Mouse (Mus musculus) embryonic facial prominence, embryonic 14.5 days (tissue): Measurements from ENCODE around the gene Cers1. TPM values are rescaled to one million over a fixed set of nuclear protein-coding genes. Genes with fewer than 3 reads are reported as not detected.

Experiments
- ATAC-seq: fragments of 200-750 bp; cut with Nextera tagmentation; 2 replicates; pipeline ENCODE4 v1.8.0; 2017; ENCODE audit warnings: low read depth, moderate number of reproducible peaks, moderate TSS enrichment
- DNase-seq: peaks from one replicate; pipeline ENCODE4 v3.0.0-alpha.2; 2015; ENCODE audit warnings: low spot score
- H3K27ac ChIP-seq: fragments of 300-500 bp; sonication (generic); replicated peaks from 2 replicates; pipeline ENCODE4 v1.5.1; 2014; ENCODE audit warnings: low read depth, mild to moderate bottlenecking, low read length, moderate library complexity
- H3K27me3 ChIP-seq: fragments of 300-500 bp; sonication (generic); replicated peaks from 2 replicates; pipeline ENCODE4 v1.6.1; 2014; ENCODE audit warnings: low read length; ENCODE audit not compliant: control insufficient read depth, insufficient read depth
- H3K36me3 ChIP-seq: fragments of 300-500 bp; sonication (generic); 2 replicates; pipeline ENCODE4 v1.6.1; 2014; ENCODE audit warnings: low read length, mixed read lengths; ENCODE audit not compliant: control insufficient read depth, insufficient read depth
- H3K4me1 ChIP-seq: fragments of 300-500 bp; sonication (generic); 2 replicates; pipeline ENCODE4 v1.6.1; 2014; ENCODE audit warnings: antibody characterized with exemption, low read length; ENCODE audit not compliant: control insufficient read depth, insufficient read depth
- H3K4me2 ChIP-seq: fragments of 300-500 bp; sonication (generic); 2 replicates; pipeline ENCODE4 v1.6.1; 2014; ENCODE audit warnings: low read depth, mild to moderate bottlenecking, low read length, moderate library complexity, mixed read lengths
- H3K4me3 ChIP-seq: fragments of 300-500 bp; sonication (generic); 2 replicates; pipeline ENCODE4 v1.5.1; 2014; ENCODE audit warnings: low read depth, mild to moderate bottlenecking, low read length
- H3K9ac ChIP-seq: fragments of 300-500 bp; sonication (generic); 2 replicates; pipeline ENCODE4 v1.6.1; 2014; ENCODE audit warnings: low read depth, mild to moderate bottlenecking, low read length, moderate library complexity, mixed read lengths
- H3K9me3 ChIP-seq: fragments of 300-500 bp; sonication (generic); 2 replicates; pipeline ENCODE4 v1.6.1; 2016; ENCODE audit warnings: low read length; ENCODE audit not compliant: control insufficient read depth
- WGBS: fragments of 180-500 bp; shearing (Covaris S2); extraction: QIAGEN DNeasy Blood & Tissue Kit; methylation state at CpG from one replicate; pipeline ENCODE4 v1.1.7; 2014; 5-methylcytosine and 5-hydroxymethylcytosine counted together
- polyA plus RNA-seq: library from polyadenylated mRNA; unstranded; fragments of >200 nt; fragmentation: Nextera tagmentation; extraction: Ambion mirVana; gene quantifications from 2 replicates; pipeline ENCODE4 v1.2.1, GENCODE M21; 2014

Cers1 gene
- polyA plus RNA-seq, 1 experiment from 2014 or later, result 10.0 TPM

GRCm38 (mm10) chr8:70327512-70327911 is 11.9 kb downstream of the Cers1 start:
- Histone ChIP-seq H3K9ac (no peak overlapping the region), H3K4me3 (no peak overlapping the region), H3K4me1 (peaks cover 7% of the 10 kb centered on the region), H3K27me3 (no peaks in the 10 kb centered on the region; the same call in 1 of the 2 replicates), H3K27ac (no peak overlapping the region), H3K4me2 (no peak overlapping the region), H3K9me3 (no peaks in the 10 kb centered on the region), H3K36me3 (peaks cover 57% of the 10 kb centered on the region)
- no peak for DNase-seq
- ATAC-seq, result no peak
- WGBS, result 93% methylated on average over 6 of the region's 6 CpGs

- Histone ChIP-seq H3K27ac (no peak within 1 kb of the TSS), H3K4me2 (peak within 1 kb of the TSS; percentile 43), H3K36me3 (peaks cover 62% of the 10 kb centered on the region), H3K4me3 (peak within 1 kb of the TSS; percentile 13; the same call in 1 of the 2 replicates), H3K9ac (peak within 1 kb of the TSS; percentile 17; the same call in 1 of the 2 replicates), H3K4me1 (peaks cover 7% of the 10 kb centered on the region), H3K27me3 (no peaks in the 10 kb centered on the region; the same call in 1 of the 2 replicates), H3K9me3 (no peaks in the 10 kb centered on the region)
- DNase-seq (no peak), ATAC-seq (no peak)
- WGBS, result 35% methylated on average over 13 of the region's 14 CpGs
Measured at GRCm38 (mm10) chr8:70329124-70329834, 13.7 kb downstream of the Cers1 start, which contains the start of gene Gdf1. TSS of gene Gdf1 (plus strand) at chr8:70329817.

- H3K9me3 ChIP-seq, result no peaks in the 10 kb centered on the region
- H3K4me2 ChIP-seq, result peak overlapping the region; percentile 43
- H3K36me3 ChIP-seq, result peaks cover 62% of the 10 kb centered on the region
- H3K27ac ChIP-seq, result no peak overlapping the region
- WGBS, result 12% methylated on average over 42 of the region's 45 CpGs
- DNase-seq (no peak), ATAC-seq (peak; percentile 6)
- peak overlapping the region; percentile 13; the same call in 1 of the 2 replicates for H3K4me3 ChIP-seq
- H3K27me3 ChIP-seq, result no peaks in the 10 kb centered on the region; the same call in 1 of the 2 replicates
- H3K4me1 ChIP-seq, result peaks cover 7% of the 10 kb centered on the region
- H3K9ac ChIP-seq, result peak overlapping the region; percentile 17; the same call in 1 of the 2 replicates
Measured at GRCm38 (mm10) chr8:70329835-70330740, 14.5 kb downstream of the Cers1 start.

GRCm38 (mm10) chr8:70330741-70331364 is 15.3 kb downstream of the Cers1 start:
- ATAC-seq, result peak; percentile 79
- H3K4me1 ChIP-seq, result peaks cover 7% of the 10 kb centered on the region
- no peak overlapping the region for H3K27ac ChIP-seq
- WGBS, result 39% methylated on average over 34 of the region's 53 CpGs
- peaks cover 69% of the 10 kb centered on the region for H3K36me3 ChIP-seq
- H3K4me3 ChIP-seq, result no peak overlapping the region; the same call in 1 of the 2 replicates
- peak; percentile 72 for DNase-seq
- H3K27me3 ChIP-seq, result no peaks in the 10 kb centered on the region; the same call in 1 of the 2 replicates
- H3K9ac ChIP-seq, result peak overlapping the region; percentile 17; the same call in 1 of the 2 replicates
- peak overlapping the region; percentile 43 for H3K4me2 ChIP-seq
- no peaks in the 10 kb centered on the region for H3K9me3 ChIP-seq

- peaks cover 7% of the 10 kb centered on the region for H3K4me1 ChIP-seq
- no peak overlapping the region for H3K4me2 ChIP-seq
- no peaks in the 10 kb centered on the region; the same call in 1 of the 2 replicates for H3K27me3 ChIP-seq
- H3K9me3 ChIP-seq, result no peaks in the 10 kb centered on the region
- H3K9ac ChIP-seq, result peak overlapping the region; percentile 35; the same call in 1 of the 2 replicates
- no peak for ATAC-seq
- H3K4me3 ChIP-seq, result no peak overlapping the region
- WGBS, result 60% methylated on average over 19 of the region's 19 CpGs
- H3K27ac ChIP-seq, result no peak overlapping the region
- peaks cover 76% of the 10 kb centered on the region for H3K36me3 ChIP-seq
- no peak for DNase-seq
Measured at GRCm38 (mm10) chr8:70331526-70331925, 16.0 kb downstream of the Cers1 start.

GRCm38 (mm10) chr8:70332070-70332877 is 16.7 kb downstream of the Cers1 start:
- H3K9ac ChIP-seq, result peak overlapping the region; percentile 35; the same call in 1 of the 2 replicates

GRCm38 (mm10) chr8:70332878-70333202 is 17.3 kb downstream of the Cers1 start:
- ATAC-seq (no peak), DNase-seq (no peak)
- WGBS, result 93% methylated on average over 6 of the region's 6 CpGs
- Histone ChIP-seq H3K4me1 (peaks cover 7% of the 10 kb centered on the region), H3K9ac (no peak overlapping the region), H3K36me3 (peaks cover 80% of the 10 kb centered on the region), H3K4me2 (no peak overlapping the region), H3K27me3 (no peaks in the 10 kb centered on the region; the same call in 1 of the 2 replicates), H3K9me3 (no peaks in the 10 kb centered on the region), H3K27ac (no peak overlapping the region), H3K4me3 (no peak overlapping the region)

More at GRCm38 (mm10) chr8:70332070-70332877, 16.7 kb downstream of the Cers1 start:
- H3K4me3 ChIP-seq, result no peak overlapping the region
- peaks cover 80% of the 10 kb centered on the region for H3K36me3 ChIP-seq
- DNase-seq (peak; percentile 81), ATAC-seq (peak; percentile 87)
- H3K27me3 ChIP-seq, result no peaks in the 10 kb centered on the region; the same call in 1 of the 2 replicates
- peak overlapping the region; percentile 34 for H3K4me2 ChIP-seq
- H3K4me1 ChIP-seq, result peaks cover 7% of the 10 kb centered on the region
- WGBS, result 33% methylated on average over 29 of the region's 41 CpGs
- no peaks in the 10 kb centered on the region for H3K9me3 ChIP-seq
- H3K27ac ChIP-seq, result 0 out of 2 replicates have a peak overlapping the region, but pooled peaks have one; percentile 52
